Mouse (Mus musculus) C2C12 (cell line): Measurements from ENCODE around the gene Tek.

Experiments
- CEBPB ChIP-seq: IDR thresholded peaks from one replicate; pipeline ENCODE4 v1.6.1; 2011; ENCODE audit warnings: low read depth, mild to moderate bottlenecking, control low read depth, moderate library complexity
- CTCF ChIP-seq: IDR thresholded peaks from one replicate; pipeline ENCODE4 v1.5.1; 2011; ENCODE audit not compliant: control insufficient read depth, insufficient read depth, insufficient read length
- FOSL1 ChIP-seq: IDR thresholded peaks from one replicate; pipeline ENCODE4 v1.8.0; 2011; ENCODE audit warnings: mild to moderate bottlenecking, low read length; ENCODE audit not compliant: poor library complexity, insufficient read depth, severe bottlenecking
- MAX ChIP-seq: IDR thresholded peaks from one replicate; pipeline ENCODE4 v1.6.1; 2011; ENCODE audit warnings: mild to moderate bottlenecking, control low read depth
- MYOD1 ChIP-seq: IDR thresholded peaks from one replicate; pipeline ENCODE4 v1.6.1; 2011; ENCODE audit warnings: low read depth; ENCODE audit not compliant: control insufficient read depth, insufficient read length
- MYOG ChIP-seq: IDR thresholded peaks from one replicate; pipeline ENCODE4 v1.6.1; 2011; ENCODE audit not compliant: control insufficient read depth, insufficient read length; ENCODE audit errors: extremely low read depth
- USF1 ChIP-seq: IDR thresholded peaks from one replicate; pipeline ENCODE4 v1.6.1; 2011; ENCODE audit warnings: low read depth, mild to moderate bottlenecking, control low read depth, moderate library complexity

DNA sequence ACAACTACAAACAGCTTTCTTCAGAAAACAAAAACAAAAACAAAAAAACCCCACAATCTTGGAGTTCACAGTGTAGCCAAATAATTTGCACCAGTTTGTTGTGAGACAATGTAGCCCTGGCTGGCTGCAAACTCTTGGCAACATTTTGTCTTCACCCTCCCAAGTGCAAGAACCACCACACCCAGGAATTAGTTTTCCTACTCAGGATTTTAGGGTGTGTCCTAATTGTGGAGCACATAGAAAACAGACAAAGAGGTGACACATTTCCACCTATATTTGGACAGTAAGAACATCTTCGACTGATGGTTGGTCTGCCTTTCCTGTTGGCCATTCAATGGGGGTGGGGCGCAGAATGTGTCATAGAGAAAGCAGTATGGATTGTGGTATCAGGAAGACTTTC lies 46.8 kb downstream of the Tek start:
- TF ChIP-seq CTCF, result no peak
- no peak for TF ChIP-seq CEBPB
- TF ChIP-seq FOSL1, result no peak
- no peak for TF ChIP-seq USF1
- TF ChIP-seq MYOD1, result no peak
- no peak for TF ChIP-seq MYOG
- TF ChIP-seq MAX, result no peak
